Mouse (Mus musculus): Measurements from ENCODE around the gene Gm42688.

- TF ChIP-seq POLR2A (IDR thresholded peaks at IDR 0.05; ENCODE audit: control insufficient read depth, low read depth, low read length): no peak
- TF ChIP-seq CTCF (IDR thresholded peaks at IDR 0.05; ENCODE audit: control insufficient read depth, insufficient read depth, insufficient replicate concordance, low read depth, low read length): no peak
Observed at GRCm38 (mm10) chr6:83145209-83145608, 43.8 kb downstream of the Gm42688 start.
